Mouse (Mus musculus): Measurements from ENCODE around the gene Gtf2ird1. TPM values are rescaled to one million over a fixed set of nuclear protein-coding genes. Genes with fewer than 3 reads are reported as not detected.
"Not testable (repeated sequence)": the region's sequence is repeated elsewhere in the genome, so short reads cannot be mapped to it uniquely, and the experiment has no call there.

The Gtf2ird1 gene
- total RNA-seq (2021): 10 to 100 TPM; 28.0 to 35.0 TPM
- long read RNA-seq, experiment 1, partial matches to known transcripts: 12 of 18 reads
- long read RNA-seq, experiment 1, other reads (novel, unspliced or antisense): 3 of 18 reads
- long read RNA-seq, experiment 2, partial matches to known transcripts: 22 of 32 reads
- long read RNA-seq, experiment 2, other reads (novel, unspliced or antisense): 8 of 32 reads

DNA sequence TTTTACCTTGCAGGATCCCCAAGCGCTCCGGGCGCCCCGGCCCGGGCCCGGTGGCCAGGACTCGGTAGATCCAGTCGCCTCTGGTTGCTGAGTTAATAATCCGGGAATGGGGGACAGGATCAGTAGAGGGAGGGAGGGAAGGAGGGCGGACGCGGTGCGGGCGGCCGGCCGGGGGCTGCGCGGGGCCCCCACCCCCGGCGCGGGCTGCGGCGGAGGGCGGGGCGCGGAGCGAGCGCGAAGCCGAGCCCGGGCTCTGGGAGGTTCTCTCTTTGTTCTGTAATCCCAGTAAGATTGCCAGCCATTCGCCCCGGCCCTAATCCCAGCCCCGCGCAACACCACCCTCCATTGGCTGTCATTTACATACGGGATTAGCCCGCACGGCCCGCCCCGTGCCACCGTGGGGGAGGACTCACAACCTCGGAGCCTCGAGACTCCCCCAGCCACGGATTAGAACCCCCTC is at the start of gene Gtf2ird1:
TSS of gene Gtf2ird1 (minus strand) at position 214 of the 460 bp plus-strand sequence.
- peak; percentile 76 to 86 for DNase-seq (ENCODE audit: low spot score in 2 of 2)

GRCm38 (mm10) chr5:134505810-134506292 is 49.3 kb upstream of the Gtf2ird1 start:
- peak in 1 of 2 experiments; percentile 66 for DNase-seq (ENCODE audit: low spot score in 2 of 2)

DNA sequence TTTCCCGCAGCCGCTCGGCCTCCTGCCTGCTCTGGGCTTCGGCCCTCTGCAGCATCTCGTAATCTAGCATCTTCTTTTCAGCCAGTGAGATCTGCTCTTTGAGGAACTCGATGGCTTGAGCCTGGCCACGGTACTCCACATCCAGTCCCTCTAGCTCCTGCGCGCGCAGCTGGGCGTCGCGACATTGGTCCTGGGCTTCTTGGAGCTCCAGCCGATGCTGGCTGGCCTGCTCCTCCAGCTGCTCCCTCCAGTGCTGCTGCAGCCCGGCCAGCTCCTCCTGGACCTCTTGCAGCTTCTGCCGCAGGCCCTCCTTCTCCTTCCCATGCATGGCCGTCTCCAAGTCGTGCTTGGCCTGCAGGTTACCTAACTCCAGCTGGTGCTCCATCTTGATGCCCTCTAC is 46.1 kb upstream of the Gtf2ird1 start:
- DNase-seq (ENCODE audit: low spot score in 2 of 2): no peak

DNA sequence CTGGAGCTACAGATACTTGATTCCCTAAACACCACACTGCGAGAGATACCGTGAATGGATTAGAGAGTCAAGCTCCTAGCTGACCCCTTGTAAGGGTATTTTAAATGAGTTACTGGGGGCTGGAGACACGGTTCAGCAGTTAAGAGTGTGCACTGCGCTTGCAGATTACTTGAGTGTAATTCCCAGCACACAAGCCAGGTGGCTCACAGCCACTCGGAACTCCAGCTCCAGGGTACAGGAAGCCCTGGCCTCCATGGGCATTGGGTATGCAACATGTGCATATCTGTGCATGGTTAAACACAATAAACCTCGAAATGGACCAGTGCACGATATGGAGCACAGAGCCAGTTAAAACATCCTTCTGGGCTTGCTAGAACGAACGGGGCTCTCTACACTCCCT is 44.9 kb upstream of the Gtf2ird1 start:
- no peak for DNase-seq (ENCODE audit: low spot score in 2 of 2)

DNA sequence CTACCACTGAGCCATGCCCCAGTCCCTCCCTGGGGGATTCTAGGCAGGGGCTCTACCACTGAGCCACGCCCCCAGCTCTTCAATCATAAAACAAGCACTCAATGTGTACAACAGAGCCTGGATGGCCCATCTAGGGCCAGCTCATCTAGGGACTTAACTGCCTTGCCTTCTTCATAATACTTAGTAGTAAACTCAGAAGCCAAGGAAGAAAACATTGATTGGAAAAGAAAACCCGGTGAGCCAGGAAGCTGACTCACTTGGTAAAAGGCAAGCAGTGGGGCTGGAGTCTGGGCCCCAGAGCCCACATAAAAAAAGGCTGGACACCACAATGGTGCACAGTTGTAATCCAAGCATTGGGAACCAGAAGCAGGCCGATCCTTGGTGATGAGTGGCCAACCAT is 44.2 kb upstream of the Gtf2ird1 start:
- DNase-seq (ENCODE audit: low spot score in 2 of 2): no peak

DNA sequence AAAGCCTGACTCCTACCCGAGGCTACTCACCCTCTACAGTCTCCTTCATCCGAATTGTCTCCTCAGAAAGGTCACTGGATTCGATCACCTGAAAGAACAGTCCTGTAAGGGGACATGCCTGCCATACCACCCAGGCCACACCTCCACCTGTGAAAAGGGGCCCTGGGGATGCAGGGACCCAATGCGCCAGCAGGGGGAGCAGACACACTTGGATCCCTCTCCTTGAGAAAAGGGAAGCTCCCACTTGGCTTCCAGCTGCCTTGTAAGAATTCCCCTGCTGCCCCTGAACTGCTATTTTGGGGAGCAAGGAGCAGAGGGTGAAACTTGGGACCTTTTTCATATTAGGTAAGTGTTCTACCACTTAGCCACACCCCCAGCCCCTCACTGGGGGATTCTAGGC is 43.5 kb upstream of the Gtf2ird1 start:
- no peak for DNase-seq (ENCODE audit: low spot score in 2 of 2)

- no peak for DNase-seq (ENCODE audit: low spot score in 2 of 2)
Measured at GRCm38 (mm10) chr5:134497026-134497425, 40.5 kb upstream of the Gtf2ird1 start.

DNA sequence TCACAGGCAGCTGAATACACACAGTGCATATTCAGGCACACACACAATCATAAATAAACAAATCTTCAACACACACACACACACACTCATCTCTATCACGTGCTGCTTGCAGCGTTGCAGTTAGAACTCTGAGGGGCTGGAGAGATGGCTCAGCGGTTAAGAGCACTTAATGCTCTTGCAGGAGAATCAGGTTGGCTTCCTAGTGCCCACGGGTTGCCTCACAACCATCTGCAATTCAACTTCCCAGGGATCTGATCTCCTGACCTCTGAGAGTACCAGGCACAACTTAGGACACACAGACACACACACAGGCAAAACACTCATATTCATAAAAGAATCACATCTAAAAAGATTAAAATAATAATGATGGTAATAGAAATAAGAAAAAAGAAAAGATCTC is 39.3 kb upstream of the Gtf2ird1 start:
- no peak for DNase-seq (ENCODE audit: low spot score in 2 of 2)

GRCm38 (mm10) chr5:134494142-134494541 is 37.6 kb upstream of the Gtf2ird1 start:
- peak; percentile 83 to 92 for DNase-seq (ENCODE audit: low spot score in 2 of 2)

DNA sequence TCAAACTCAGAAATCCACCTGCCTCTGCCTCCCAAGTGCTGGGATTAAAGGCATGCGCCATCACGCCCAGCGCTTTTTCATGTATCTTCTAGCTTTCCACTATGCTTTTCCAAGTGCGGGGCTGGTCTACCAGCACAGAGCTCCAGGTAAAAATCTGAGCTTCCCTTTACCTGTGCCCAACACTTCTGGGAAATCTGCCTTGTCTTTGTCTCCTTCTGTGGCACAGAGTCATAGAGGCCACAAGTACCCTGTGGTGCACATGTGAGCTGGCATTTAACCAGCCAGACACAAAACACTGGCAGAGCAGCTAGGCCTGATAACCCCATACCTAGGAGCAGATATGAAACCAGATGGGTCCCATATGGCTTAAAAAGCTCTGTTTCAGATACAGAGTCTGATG is 36.4 kb upstream of the Gtf2ird1 start:
- DNase-seq (ENCODE audit: low spot score in 2 of 2): no peak

DNA sequence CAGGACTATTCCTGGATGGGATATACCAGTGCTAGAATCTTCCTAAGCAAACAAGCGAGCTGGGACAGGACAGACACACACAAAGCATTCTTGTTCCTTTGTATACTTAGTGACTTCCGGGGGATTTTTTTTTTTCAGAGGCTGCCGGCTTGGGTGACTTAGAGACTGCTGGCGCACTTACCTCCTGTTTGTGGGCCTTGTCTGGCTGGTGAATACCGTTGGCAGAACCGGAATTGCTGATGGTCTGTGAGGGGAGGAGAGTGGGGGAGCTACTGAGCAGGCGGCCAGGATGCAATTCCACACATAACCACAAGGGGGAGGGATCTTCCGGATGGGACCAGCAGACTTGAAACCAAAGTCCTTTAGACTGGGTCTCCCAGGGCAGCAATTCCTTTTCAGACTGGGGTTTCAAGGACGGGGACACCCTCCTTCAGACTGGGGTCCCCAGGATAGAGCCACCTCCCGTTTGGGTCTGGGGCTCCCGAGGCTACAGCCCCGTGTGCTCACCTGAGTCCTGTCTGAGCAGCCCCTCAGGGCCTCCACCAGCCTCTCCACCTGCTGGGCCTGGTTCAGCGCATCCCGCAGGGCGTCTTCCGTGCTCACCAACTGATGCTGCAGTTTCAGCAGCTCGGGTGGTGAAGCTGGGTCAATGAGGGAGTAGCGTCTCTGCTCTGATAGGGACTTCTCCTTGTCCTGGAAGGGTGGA is 35.3 kb upstream of the Gtf2ird1 start:
- DNase-seq (ENCODE audit: low spot score in 2 of 2): peak; percentile 82 to 87

GRCm38 (mm10) chr5:134491206-134491605 is 34.7 kb upstream of the Gtf2ird1 start:
- DNase-seq (ENCODE audit: low spot score in 2 of 2): no peak

DNA sequence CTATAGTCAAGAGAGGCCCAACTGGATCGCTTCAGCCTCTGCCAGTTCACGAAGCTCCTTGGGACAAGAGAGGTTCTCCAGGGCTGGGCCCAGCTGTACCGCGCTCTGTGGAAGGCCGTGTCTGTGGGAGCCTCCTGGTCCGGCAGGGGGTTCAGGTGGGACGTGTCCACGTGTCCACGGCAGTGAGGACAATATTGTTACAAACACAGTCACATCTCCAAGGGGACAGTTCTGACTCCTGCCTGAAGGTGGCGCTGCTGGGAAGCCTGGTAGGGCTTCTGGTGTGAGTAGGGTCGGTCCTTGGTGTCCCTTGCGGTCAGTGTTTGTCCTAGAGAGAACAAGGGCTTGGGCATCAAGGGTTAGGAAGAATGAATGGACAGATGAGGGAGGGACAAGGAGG is 33.9 kb upstream of the Gtf2ird1 start:
- DNase-seq (ENCODE audit: low spot score in 2 of 2): peak in 1 of 2 experiments; percentile 22

GRCm38 (mm10) chr5:134489583-134489982 is 33.1 kb upstream of the Gtf2ird1 start:
- DNase-seq (ENCODE audit: low spot score in 2 of 2): no peak

DNA sequence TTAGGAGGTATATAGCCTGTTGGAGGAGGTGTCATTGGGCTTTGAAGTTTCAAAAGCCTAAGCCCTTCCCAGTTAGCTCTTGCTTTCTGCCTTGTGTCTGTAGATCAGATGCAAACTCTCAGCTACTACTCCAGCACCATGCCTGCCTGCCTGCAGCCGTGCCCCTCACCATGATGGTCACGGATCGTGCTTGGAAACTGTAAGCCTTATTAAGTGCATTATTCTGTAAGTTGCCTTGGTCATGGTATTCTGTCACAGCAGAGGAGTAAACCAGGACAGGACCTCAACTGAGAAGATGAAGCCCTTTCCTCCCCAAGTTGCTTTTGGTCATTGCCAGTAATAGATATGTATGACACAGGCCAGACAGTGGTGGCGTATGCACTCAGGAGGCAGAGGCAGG is 32.1 kb upstream of the Gtf2ird1 start:
- no peak for DNase-seq (ENCODE audit: low spot score in 2 of 2)

- no peak for DNase-seq (ENCODE audit: low spot score in 2 of 2)
Measured at GRCm38 (mm10) chr5:134488042-134488441, 31.5 kb upstream of the Gtf2ird1 start.

DNA sequence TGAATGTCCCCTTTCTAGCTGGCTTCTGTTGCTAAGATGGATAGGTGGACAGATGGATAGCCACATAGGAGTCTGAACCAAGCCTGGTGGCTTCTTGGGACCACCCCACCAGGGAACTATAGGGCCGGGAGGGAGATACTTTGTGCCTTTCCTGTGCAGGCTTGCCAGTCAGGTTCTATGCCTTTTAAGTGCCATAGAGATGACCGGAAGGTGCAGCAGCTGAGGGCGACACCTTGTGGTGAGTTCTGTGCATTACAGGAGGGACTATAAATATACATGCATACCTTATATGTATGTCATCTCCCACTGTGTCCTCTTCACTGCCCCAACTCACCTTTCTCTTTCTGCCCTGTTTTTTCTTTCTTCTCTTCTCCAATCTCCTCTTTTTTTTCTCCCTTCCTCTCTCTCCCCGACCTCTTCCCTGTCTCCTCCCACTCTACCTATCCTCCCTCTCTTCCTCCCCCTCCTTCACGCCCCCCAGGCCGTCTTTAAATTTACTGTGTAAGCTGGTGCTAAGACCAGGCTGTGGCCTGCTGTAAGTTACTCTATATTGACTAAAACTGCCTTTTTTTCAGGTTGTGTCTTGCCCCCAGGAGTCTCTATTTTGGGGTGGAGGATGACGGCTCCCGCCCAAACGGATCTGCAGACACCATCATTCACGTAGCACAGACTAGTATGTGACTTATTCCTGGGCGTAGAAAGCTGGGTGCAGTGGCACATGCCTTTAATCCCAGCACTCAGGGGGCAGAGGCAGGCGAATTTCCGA is 29.6 kb upstream of the Gtf2ird1 start:
- DNase-seq (ENCODE audit: low spot score in 2 of 2): peak in 1 of 2 experiments; percentile 63

DNA sequence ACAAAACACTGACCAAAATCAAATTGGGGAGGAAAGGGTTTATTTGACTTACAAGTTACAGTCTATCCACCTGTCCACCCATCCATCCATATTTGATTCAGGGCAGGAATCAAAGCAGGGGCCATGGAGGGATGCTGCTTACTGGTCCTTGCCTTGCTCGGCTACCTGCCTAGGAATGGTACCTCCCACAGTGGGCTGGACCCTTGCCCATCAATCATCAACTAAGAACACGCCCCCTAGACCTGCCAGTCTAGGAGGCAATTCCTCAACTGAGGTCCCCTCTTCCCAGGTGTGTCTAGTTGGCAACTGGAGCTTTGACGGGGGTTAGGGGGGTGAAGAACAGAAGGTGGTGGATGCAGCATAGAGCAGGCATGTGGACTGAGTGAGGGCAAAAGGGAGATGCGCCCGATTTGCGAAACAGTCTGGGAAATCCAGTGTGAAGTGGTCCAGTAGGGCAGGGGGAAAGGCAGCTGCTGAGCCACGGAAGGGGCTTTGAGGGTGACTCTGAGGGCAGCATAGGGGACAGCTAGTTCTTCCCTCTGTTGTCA is 28.7 kb upstream of the Gtf2ird1 start:
- no peak for DNase-seq (ENCODE audit: low spot score in 2 of 2)

DNA sequence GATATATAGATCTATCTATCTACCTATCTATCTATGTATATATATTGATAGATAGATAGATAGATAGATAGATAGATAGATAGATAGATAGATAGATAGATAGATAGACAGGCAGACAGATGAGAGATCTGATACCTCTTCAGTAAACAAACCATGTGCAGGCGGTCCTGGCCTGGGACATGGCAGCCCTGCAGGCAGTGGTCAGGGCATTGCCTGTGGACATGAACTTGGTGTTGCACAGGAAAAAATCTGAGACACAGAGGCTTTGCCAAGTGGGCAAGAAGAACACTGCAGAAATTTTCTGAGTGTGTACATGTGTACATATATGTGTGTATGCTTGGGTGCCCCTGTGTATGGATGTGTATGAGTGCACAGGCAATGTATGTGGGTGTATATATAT is 26.8 kb upstream of the Gtf2ird1 start:
- no peak for DNase-seq (ENCODE audit: low spot score in 2 of 2)

DNA sequence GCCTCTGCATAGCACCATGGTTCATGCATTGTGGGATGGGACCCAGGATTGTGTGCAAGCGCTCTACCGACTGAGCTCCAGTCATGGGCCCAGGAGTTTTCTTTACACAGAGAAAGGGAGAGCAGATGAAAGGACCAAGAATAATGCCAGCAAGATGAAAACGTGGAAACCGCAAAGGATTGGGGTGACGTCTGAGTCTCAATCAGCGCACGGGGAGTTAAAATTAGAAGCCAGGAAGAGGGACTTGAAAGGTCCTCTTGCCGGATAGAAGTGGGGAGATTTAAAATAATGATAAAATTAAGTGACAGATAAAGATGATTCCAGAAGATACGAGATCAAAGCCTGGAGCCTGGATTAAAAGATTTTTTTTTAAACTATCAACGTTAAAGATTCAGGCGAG is 25.8 kb upstream of the Gtf2ird1 start:
- no peak for DNase-seq (ENCODE audit: low spot score in 2 of 2)

GRCm38 (mm10) chr5:134478886-134479285 is 22.4 kb upstream of the Gtf2ird1 start:
- DNase-seq (ENCODE audit: low spot score in 2 of 2): not testable (repeated sequence)

DNA sequence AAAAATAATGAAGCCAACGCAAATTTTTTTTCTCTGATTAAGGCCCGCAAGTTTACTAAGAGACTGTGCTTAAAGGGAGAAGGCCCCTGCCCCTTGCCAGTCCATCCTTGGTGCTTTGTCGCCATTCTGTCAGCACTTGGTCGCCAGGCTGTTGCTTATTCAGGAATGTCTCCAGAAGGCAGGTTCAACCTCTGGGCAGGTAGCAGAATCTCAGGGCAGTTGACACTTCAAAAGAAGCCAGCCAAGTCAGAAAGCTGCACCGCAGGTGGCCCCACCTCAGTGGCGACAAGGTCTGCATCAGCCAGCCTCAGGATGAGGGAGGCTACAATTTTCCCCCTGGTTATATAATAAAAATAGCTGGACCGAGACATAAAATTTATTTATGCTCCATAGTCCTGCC is 19.2 kb upstream of the Gtf2ird1 start:
- DNase-seq (ENCODE audit: low spot score in 2 of 2): not testable (repeated sequence)
